Mouse (Mus musculus): ENCODE data around the gene Klhdc8b. TPM values are rescaled to one million over a fixed set of nuclear protein-coding genes. Genes with fewer than 3 reads are reported as not detected.

The Klhdc8b gene
- polyA plus RNA-seq, 1 experiment, result 18.3 TPM

GRCm38 (mm10) chr9:108451519-108452160 is 9.7 kb downstream of the Klhdc8b start:
- Histone ChIP-seq H3K4me3 (replicated peaks; ENCODE audit: control insufficient read depth, low read depth, low read length) (no peak overlapping the region), H3K4me1 (ENCODE audit: control insufficient read depth, insufficient read depth, low read length) (no peaks in the 10 kb centered on the region), H3K27ac (ENCODE audit: control insufficient read depth, insufficient read depth, low read depth, low read length, poor library complexity) (no peak overlapping the region)
- WGBS, result 64% methylated on average over 6 of the region's 6 CpGs
- TF ChIP-seq POLR2A (IDR thresholded peaks at IDR 0.05; ENCODE audit: borderline replicate concordance, control insufficient read depth, low read depth, low read length) (no peak), CTCF (IDR thresholded peaks at IDR 0.05; ENCODE audit: control insufficient read depth, insufficient read depth, low read length) (no peak)

- WGBS, result 68% methylated on average over 6 of the region's 6 CpGs
- H3K4me3 ChIP-seq (replicated peaks; ENCODE audit: control insufficient read depth, low read depth, low read length), result no peak overlapping the region
- no peaks in the 10 kb centered on the region for H3K4me1 ChIP-seq (ENCODE audit: control insufficient read depth, insufficient read depth, low read length)
- no peak for TF ChIP-seq POLR2A (IDR thresholded peaks at IDR 0.05; ENCODE audit: borderline replicate concordance, control insufficient read depth, low read depth, low read length)
- no peak for TF ChIP-seq CTCF (IDR thresholded peaks at IDR 0.05; ENCODE audit: control insufficient read depth, insufficient read depth, low read length)
- peak overlapping the region; percentile 1; the same call in 1 of the 2 replicates for H3K27ac ChIP-seq (ENCODE audit: control insufficient read depth, insufficient read depth, low read depth, low read length, poor library complexity)
These were observed 10.2 kb downstream of the Klhdc8b start for GRCm38 (mm10) chr9:108451170-108451493.

- Histone ChIP-seq H3K4me1 (ENCODE audit: control insufficient read depth, insufficient read depth, low read length) (peaks cover 3% of the 10 kb centered on the region), H3K27ac (ENCODE audit: control insufficient read depth, insufficient read depth, low read depth, low read length, poor library complexity) (peak overlapping the region; percentile 1; the same call in 1 of the 2 replicates), H3K4me3 (replicated peaks; ENCODE audit: control insufficient read depth, low read depth, low read length) (no peak overlapping the region)
- TF ChIP-seq POLR2A (IDR thresholded peaks at IDR 0.05; ENCODE audit: borderline replicate concordance, control insufficient read depth, low read depth, low read length), result no peak
- TF ChIP-seq CTCF (IDR thresholded peaks at IDR 0.05; ENCODE audit: control insufficient read depth, insufficient read depth, low read length), result no peak
- WGBS, result 59% methylated on average over 21 of the region's 21 CpGs
These were observed 10.8 kb downstream of the Klhdc8b start for GRCm38 (mm10) chr9:108450292-108451169.

DNA sequence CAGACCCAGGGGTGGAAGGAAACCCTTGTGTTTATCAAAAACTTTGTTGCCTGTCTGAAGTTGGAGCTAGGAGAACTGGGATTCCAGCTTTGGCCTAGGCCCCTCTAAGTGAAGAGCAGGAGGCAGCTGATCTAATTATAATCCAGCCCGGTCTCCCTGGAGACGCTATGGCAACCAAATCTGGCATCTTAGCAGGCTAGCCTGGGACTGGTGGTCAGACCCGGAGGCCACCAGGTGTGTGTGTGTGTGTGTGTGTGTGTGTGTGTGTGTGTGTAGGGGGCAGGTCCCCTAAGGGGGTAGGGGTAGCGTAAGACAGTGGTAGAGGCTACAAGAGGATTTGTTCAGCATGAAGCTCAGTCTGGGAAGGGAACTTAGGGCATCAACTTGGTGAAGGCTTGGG is 11.5 kb downstream of the Klhdc8b start:
- TF ChIP-seq CTCF (IDR thresholded peaks at IDR 0.05; ENCODE audit: control insufficient read depth, insufficient read depth, low read length) (no peak), POLR2A (IDR thresholded peaks at IDR 0.05; ENCODE audit: borderline replicate concordance, control insufficient read depth, low read depth, low read length) (no peak)
- Histone ChIP-seq H3K27ac (ENCODE audit: control insufficient read depth, insufficient read depth, low read depth, low read length, poor library complexity) (no peak overlapping the region), H3K4me3 (replicated peaks; ENCODE audit: control insufficient read depth, low read depth, low read length) (no peak overlapping the region), H3K4me1 (ENCODE audit: control insufficient read depth, insufficient read depth, low read length) (peaks cover 6% of the 10 kb centered on the region)
- WGBS, result 72% methylated on average over 4 of the region's 4 CpGs

DNA sequence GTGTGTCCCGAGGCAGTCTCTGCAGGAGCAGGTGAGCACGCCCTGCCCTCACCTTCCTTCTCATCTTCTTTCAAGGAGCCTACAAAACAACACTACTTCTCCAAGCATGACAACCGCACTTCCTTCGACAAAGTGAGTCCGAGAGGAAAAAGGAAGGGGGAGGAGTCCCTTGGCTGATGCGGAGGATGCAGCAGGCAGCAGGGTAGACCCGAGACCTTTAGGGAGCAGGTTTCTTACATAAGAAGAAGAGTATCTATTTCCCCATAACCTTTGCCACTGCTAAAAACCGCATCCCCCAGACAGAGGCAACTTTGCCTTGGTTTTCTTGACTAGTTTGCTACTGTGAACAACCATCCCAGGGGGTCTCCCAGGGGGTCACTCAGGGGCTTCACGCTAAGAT is 16.3 kb downstream of the Klhdc8b start:
- Histone ChIP-seq H3K27ac (ENCODE audit: control insufficient read depth, insufficient read depth, low read depth, low read length, poor library complexity) (no peak overlapping the region), H3K4me1 (ENCODE audit: control insufficient read depth, insufficient read depth, low read length) (peaks cover 9% of the 10 kb centered on the region), H3K4me3 (replicated peaks; ENCODE audit: control insufficient read depth, low read depth, low read length) (no peak overlapping the region)
- WGBS, result 21% methylated on average over 9 of the region's 9 CpGs
- no peak for TF ChIP-seq POLR2A (IDR thresholded peaks at IDR 0.05; ENCODE audit: borderline replicate concordance, control insufficient read depth, low read depth, low read length)
- TF ChIP-seq CTCF (IDR thresholded peaks at IDR 0.05; ENCODE audit: control insufficient read depth, insufficient read depth, low read length), result no peak

- Histone ChIP-seq H3K27ac (ENCODE audit: control insufficient read depth, insufficient read depth, low read depth, low read length, poor library complexity) (no peak overlapping the region), H3K4me1 (ENCODE audit: control insufficient read depth, insufficient read depth, low read length) (peaks cover 9% of the 10 kb centered on the region), H3K4me3 (replicated peaks; ENCODE audit: control insufficient read depth, low read depth, low read length) (no peak overlapping the region)
- WGBS, result 88% methylated on average over 11 of the region's 11 CpGs
- no peak for TF ChIP-seq CTCF (IDR thresholded peaks at IDR 0.05; ENCODE audit: control insufficient read depth, insufficient read depth, low read length)
- no peak for TF ChIP-seq POLR2A (IDR thresholded peaks at IDR 0.05; ENCODE audit: borderline replicate concordance, control insufficient read depth, low read depth, low read length)
These were observed 20.0 kb downstream of the Klhdc8b start for GRCm38 (mm10) chr9:108441236-108441919.

GRCm38 (mm10) chr9:108440485-108440884 is 20.9 kb downstream of the Klhdc8b start:
- 75% methylated on average over 5 of the region's 5 CpGs for WGBS
- Histone ChIP-seq H3K4me1 (ENCODE audit: control insufficient read depth, insufficient read depth, low read length) (peaks cover 6% of the 10 kb centered on the region), H3K27ac (ENCODE audit: control insufficient read depth, insufficient read depth, low read depth, low read length, poor library complexity) (no peak overlapping the region), H3K4me3 (replicated peaks; ENCODE audit: control insufficient read depth, low read depth, low read length) (no peak overlapping the region)
- TF ChIP-seq CTCF (IDR thresholded peaks at IDR 0.05; ENCODE audit: control insufficient read depth, insufficient read depth, low read length), result no peak
- TF ChIP-seq POLR2A (IDR thresholded peaks at IDR 0.05; ENCODE audit: borderline replicate concordance, control insufficient read depth, low read depth, low read length), result no peak

DNA sequence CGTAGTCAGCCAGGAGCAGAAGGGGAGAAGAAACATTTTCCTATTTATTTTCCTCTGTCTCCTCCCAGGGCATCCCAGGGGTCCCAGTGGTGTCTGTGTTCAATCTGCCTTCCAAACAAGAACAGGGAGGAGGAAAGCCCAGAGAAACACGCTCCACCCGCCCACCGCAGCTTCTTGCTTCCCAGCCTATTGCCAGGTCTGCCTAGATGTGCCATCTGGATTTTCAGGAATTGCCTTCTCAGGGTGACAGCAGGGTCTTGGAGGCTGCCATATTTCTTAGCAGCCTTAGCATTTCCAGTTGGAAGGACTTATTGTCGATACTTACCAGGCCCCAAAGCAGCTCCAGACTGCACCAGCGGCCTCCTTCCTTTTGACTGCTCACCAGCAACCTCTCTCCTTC is 22.2 kb downstream of the Klhdc8b start:
- WGBS, result 89% methylated on average over 6 of the region's 6 CpGs
- no peaks in the 10 kb centered on the region; the same call in 1 of the 2 replicates for H3K4me1 ChIP-seq (ENCODE audit: control insufficient read depth, insufficient read depth, low read length)
- TF ChIP-seq POLR2A (IDR thresholded peaks at IDR 0.05; ENCODE audit: borderline replicate concordance, control insufficient read depth, low read depth, low read length) (no peak), CTCF (IDR thresholded peaks at IDR 0.05; ENCODE audit: control insufficient read depth, insufficient read depth, low read length) (no peak)
- H3K4me3 ChIP-seq (replicated peaks; ENCODE audit: control insufficient read depth, low read depth, low read length), result no peak overlapping the region
- H3K27ac ChIP-seq (ENCODE audit: control insufficient read depth, insufficient read depth, low read depth, low read length, poor library complexity), result no peak overlapping the region

All from bone marrow, adult 2 months (tissue).